Mouse (Mus musculus) MN1 (cell line): ENCODE measurements around the gene Psmd11.

Experiments
- DNase-seq: peaks from one replicate; pipeline ENCODE4 v3.0.0-alpha.2; 2016; ENCODE audit warnings: low spot score

Psmd11 gene

GRCm38 (mm10) chr11:80482347-80482746 lies 53.9 kb downstream of the Psmd11 start:
- DNase-seq = no peak

- no peak for DNase-seq
Observed at GRCm38 (mm10) chr11:80482921-80483320, 54.5 kb downstream of the Psmd11 start.

DNA sequence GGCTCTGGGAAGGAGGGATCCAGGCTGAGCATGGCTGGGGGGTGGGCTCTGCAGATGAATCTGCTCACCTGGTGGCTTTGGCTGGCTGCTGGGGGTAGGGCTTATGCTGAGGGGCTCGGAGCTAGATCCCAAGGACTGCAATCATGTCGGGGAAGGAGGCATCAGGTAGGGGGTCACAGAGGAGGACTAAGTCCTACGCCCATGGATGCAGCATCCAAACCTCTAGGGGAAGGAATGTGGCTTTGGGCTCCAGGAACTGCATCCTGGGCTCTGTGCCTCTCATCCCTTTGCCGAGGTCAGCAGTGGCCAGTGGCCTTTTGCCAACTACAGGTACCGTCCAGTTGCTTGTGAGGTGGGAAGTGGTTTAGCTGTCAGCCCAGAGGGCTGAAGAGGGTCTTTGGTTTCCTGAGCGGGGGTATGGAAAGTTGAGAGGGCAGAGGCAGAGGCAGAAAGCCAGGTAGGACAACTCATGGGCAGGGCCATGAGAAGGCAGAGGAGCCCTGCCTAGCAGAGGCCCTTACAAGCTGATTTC lies 55.2 kb downstream of the Psmd11 start:
- no peak for DNase-seq

DNA sequence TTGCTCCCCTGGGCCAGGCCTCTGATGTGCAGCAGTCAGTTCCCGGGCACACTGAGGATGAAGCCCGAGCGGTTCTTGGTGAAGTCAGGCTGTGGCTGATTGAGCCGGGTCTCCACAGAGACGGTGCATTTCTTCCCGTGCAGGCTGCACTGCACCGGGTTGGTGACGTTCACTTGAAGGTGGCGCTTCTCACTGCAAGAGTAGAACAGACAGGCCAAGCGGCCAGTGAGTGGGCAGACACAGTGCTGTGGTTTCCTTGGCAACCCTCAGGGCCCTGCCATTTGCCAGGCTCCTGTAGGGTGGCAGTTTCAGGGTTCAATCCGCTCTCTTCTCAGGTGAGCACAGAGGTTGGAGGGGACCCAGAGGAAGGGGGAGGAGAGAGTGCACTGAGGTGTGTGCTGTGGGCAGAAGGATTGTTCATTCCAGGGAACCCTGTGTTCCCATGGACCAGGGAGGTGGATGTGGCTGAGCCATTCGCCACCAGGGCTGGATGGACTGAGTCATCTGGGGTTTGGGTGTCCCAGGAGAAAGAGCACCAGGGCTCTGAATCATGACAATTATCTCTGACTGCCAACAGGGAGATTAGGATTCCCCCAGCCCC lies 55.9 kb downstream of the Psmd11 start:
- DNase-seq = peak; percentile 88

DNA sequence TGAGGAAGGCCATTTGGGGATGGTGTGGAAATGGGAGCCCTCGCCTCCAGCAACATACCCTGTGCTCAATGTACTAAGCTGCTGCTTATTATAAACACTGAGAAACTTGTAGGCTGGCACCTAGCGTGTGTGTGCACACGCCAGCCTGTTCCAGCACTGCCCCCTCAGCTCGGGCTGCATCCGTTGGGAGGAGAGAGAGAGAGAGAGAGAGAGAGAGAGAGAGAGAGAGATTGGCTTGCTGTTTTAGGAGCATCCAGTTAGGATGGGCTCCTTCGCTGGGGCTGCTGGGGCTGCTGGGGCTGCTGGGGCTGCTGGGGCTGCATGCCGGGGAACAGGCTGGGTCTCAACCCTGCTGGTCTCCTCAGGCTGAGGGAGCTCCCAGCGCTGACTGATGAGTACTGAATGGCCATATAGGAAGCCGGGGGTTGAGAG lies 56.7 kb downstream of the Psmd11 start:
- peak; percentile 31 for DNase-seq

GRCm38 (mm10) chr11:80485622-80486206 lies 57.3 kb downstream of the Psmd11 start:
- DNase-seq = peak; percentile 62

DNA sequence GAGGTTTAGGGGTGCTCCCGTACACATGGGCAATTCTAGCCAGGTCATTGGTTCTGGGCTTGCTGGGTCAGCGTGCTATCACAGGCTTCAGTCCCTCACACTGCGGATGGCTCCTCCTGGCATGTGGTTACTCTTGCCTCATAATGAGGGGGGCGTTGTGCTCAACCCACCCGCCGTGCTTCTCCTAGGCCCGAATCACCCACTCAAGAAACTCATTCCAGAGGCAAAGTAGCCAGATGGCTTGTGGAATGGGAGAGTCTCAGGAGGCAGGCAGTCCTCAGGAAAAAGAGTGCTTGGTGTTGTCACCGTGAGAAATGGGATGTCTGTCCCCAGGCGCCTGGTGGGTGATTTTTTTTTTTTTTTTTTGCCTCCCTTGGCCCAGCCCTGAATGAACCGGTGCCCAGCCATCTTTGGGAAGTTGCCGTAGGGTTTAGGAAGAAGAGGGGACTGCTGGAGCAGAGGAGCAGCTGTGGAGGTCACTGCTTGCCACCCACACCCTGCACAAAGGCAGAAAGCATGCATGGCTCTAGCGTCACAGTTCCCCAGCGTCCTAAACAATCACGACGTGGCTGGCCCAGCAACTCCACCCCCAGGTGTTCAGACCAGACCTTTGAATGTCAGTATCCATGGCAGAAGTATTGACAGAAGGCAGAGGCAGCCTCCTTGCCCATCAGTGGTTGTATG lies 59.6 kb downstream of the Psmd11 start:
- DNase-seq = no peak

GRCm38 (mm10) chr11:80489172-80489881 lies 60.9 kb downstream of the Psmd11 start:
- no peak for DNase-seq

DNA sequence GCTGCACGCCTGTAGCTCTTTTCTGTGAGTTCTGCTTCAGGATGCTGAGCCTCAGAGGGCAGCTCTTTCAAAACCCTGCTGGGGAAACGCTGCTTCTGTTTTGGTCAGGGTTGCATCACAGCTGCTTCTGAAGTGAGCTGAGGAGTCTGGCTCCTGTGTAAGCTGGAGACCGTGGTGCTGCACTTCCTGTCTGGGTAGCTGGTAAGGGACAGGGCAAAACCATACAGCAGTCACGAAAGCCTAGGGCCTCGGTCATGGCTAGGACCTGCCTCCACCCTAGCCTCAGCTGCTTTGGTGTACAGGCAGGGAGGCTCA lies 61.4 kb downstream of the Psmd11 start:
- DNase-seq = peak; percentile 34

DNA sequence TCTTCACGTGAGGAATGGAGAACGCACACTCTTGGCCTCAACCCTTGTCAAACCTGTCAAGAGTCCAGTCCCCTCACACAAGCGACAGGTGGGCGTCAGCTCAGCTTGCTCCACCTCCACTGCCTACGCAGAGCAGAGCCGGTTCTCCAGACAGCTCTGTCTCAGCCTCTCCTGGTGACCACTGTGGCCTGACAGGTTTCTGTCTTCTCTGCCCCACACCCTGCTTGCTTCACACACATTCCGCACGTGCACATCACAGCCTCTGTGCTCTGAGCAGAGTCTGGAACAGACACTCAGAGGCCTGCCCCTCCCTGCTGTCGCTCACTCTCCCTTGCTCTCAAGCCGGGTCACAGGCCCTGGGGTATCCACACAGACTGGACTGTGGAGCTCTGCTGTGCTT lies 62.4 kb downstream of the Psmd11 start:
- no peak for DNase-seq

DNA sequence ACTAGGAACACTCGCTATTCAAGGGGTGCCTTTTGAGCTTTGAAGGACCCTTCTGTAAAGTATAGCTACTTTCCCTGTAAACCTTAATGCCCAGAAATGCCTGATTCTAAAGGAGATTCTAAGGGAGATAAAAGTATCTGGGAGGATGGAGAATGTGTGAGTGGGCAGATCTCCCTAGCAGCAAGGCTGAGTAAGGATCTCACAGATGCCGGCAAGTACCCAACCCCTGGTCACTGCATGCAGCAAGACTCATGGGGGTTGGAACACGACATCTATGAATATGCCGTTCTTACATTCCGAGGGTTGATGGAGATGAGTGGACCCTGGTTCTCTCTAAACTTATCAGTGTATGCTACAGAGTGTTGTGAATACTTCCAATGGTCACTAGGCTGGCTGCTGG lies 64.8 kb downstream of the Psmd11 start:
- DNase-seq = no peak

- DNase-seq = no peak
Observed at GRCm38 (mm10) chr11:80494852-80495251, 66.4 kb downstream of the Psmd11 start.

GRCm38 (mm10) chr11:80495972-80496371 lies 67.6 kb downstream of the Psmd11 start:
- DNase-seq = no peak

DNA sequence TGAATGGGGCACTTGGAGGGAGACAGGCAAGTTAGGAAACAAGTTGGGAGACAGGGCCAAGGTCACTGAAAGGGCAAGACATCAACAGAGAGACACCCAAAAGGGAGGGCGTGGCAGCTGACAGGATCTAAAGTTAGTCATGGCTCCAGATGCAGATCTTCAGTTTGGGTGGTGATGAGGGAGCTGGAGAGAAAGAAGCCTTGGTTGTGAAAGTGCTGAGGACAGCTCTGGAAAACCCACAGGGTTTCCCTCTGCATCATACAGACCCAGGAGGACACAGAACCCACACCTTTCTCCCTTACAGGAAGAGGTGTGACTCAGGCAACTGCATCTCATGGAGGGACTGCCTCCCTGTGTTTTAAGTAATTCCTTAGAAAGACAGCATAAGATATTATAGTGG lies 68.2 kb downstream of the Psmd11 start:
- no peak for DNase-seq

GRCm38 (mm10) chr11:80497225-80497919 lies 69.0 kb downstream of the Psmd11 start:
- DNase-seq = no peak

DNA sequence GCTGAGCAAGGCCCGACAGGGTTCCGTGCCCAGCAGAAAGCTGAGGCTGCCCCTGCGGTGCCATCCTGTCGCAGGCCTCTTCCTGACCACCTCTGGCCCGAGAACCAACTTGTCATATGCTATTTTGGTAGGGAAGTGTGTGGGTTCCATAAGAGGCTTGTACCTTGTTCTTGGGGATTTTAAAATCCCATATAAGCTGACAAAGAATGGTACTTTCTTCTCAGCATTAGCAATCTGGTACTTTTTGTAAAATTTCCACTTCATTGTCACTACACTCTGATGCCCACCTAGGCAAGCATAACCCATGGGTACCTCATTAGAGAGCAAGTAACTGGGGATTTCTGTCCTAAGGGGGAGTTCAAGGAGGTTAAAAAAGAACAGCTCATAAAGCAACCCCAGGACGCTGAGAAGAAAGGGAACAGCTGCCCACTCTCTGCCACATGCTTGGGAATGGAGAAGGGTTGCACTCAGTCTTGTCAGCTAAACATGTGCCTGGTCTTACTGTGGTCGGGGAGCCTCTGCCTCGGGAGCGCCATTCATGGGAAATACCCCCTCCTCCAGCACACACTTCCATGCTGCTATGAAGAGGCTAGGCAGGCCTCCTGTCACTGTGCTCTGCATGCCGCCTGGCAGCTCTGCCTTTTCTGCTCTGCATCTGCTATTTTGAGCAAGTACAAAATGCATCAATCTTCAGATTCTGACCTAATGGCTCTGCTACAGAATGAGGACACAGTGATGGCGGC lies 70.1 kb downstream of the Psmd11 start:
- no peak for DNase-seq

- DNase-seq = no peak
Observed at GRCm38 (mm10) chr11:80499550-80499952, 71.1 kb downstream of the Psmd11 start.

- no peak for DNase-seq
Observed at GRCm38 (mm10) chr11:80503281-80503680, 74.9 kb downstream of the Psmd11 start.

DNA sequence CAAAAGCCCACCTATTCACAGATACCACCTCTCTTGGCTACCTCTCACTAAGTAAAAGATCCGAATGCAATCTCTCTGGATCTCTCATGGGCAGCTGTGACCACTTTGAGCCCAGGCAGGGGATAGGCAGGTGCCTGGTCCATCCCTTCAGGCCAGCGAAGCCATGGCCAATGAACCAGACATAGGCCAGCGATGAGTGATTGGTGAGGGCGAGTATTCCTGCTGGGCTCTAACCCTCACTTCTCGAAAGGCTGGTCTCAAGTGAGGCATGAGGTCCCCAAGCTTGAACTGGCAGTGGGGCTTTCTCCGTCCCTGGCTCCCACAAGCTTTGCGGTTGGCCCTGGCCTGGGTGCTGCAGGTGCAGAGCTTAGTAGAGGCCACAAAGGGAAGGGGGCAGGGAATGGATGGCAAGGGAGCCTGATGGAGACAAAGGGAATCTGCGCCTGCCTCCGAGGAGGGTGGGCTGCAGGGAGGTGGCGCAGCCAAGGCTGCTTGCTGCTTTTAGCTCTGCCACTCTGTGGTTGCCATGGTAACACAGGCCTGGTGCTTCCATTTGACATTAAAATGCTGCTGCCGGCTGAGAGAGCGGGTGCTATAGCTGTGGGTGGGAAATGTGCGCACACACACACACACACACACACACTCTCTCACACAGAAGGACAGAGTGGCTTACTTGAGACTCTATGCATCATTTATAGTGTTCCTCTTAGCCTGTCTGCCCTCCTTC lies 75.5 kb downstream of the Psmd11 start:
- DNase-seq = peak; percentile 63

- no peak for DNase-seq
Observed at GRCm38 (mm10) chr11:80504519-80505385, 76.3 kb downstream of the Psmd11 start.
